Mouse (Mus musculus): ENCODE measurements around the gene Fxyd6.

Fxyd6 gene

GRCm38 (mm10) chr9:45376427-45376826, 6.4 kb downstream of the Fxyd6 start:
- DNase-seq (ENCODE audit: low read depth, low spot score), result no peak

- no peak for DNase-seq (ENCODE audit: low read depth, low spot score)
These were observed 6.9 kb downstream of the Fxyd6 start for GRCm38 (mm10) chr9:45376883-45377282.

- DNase-seq (ENCODE audit: low read depth, low spot score), result peak; percentile 22
These were observed 10.6 kb downstream of the Fxyd6 start for GRCm38 (mm10) chr9:45380411-45381251.

GRCm38 (mm10) chr9:45382336-45382735, 12.4 kb downstream of the Fxyd6 start:
- DNase-seq (ENCODE audit: low read depth, low spot score), result peak; percentile 20

- DNase-seq (ENCODE audit: low read depth, low spot score), result no peak
These were observed 12.8 kb downstream of the Fxyd6 start for GRCm38 (mm10) chr9:45382834-45383233.

GRCm38 (mm10) chr9:45383883-45384282, 13.9 kb downstream of the Fxyd6 start:
- DNase-seq (ENCODE audit: low read depth, low spot score), result no peak

- DNase-seq (ENCODE audit: low read depth, low spot score), result no peak
These were observed 16.7 kb downstream of the Fxyd6 start for GRCm38 (mm10) chr9:45386698-45387097.

- no peak for DNase-seq (ENCODE audit: low read depth, low spot score)
These were observed 18.5 kb downstream of the Fxyd6 start for GRCm38 (mm10) chr9:45388385-45388994.

- DNase-seq (ENCODE audit: low read depth, low spot score), result no peak
These were observed 19.6 kb downstream of the Fxyd6 start for GRCm38 (mm10) chr9:45389596-45389995.

GRCm38 (mm10) chr9:45391299-45391698, 21.3 kb downstream of the Fxyd6 start:
- no peak for DNase-seq (ENCODE audit: low read depth, low spot score)

- DNase-seq (ENCODE audit: low read depth, low spot score), result no peak
These were observed 25.2 kb downstream of the Fxyd6 start for GRCm38 (mm10) chr9:45395218-45395617.

- no peak for DNase-seq (ENCODE audit: low read depth, low spot score)
These were observed 25.8 kb downstream of the Fxyd6 start for GRCm38 (mm10) chr9:45395796-45396195.

- no peak for DNase-seq (ENCODE audit: low read depth, low spot score)
These were observed 28.4 kb downstream of the Fxyd6 start for GRCm38 (mm10) chr9:45398336-45398735.

GRCm38 (mm10) chr9:45399434-45399833, 29.4 kb downstream of the Fxyd6 start, which contains the start of gene Fxyd2:
TSS of gene Fxyd2 (plus strand) at chr9:45399669.
- no peak for DNase-seq (ENCODE audit: low read depth, low spot score)

GRCm38 (mm10) chr9:45401851-45402250, 31.9 kb downstream of the Fxyd6 start:
- DNase-seq (ENCODE audit: low read depth, low spot score), result no peak

GRCm38 (mm10) chr9:45402957-45403356, 33.0 kb downstream of the Fxyd6 start:
- no peak for DNase-seq (ENCODE audit: low read depth, low spot score)

GRCm38 (mm10) chr9:45405694-45406093, 35.7 kb downstream of the Fxyd6 start:
- DNase-seq (ENCODE audit: low read depth, low spot score), result no peak

- no peak for DNase-seq (ENCODE audit: low read depth, low spot score)
These were observed 36.8 kb downstream of the Fxyd6 start for GRCm38 (mm10) chr9:45406808-45407207.

- DNase-seq (ENCODE audit: low read depth, low spot score), result no peak
These were observed 38.0 kb downstream of the Fxyd6 start for GRCm38 (mm10) chr9:45407706-45408675.

GRCm38 (mm10) chr9:45410193-45410592, 40.2 kb downstream of the Fxyd6 start:
- DNase-seq (ENCODE audit: low read depth, low spot score), result no peak

GRCm38 (mm10) chr9:45410614-45411013, 40.6 kb downstream of the Fxyd6 start:
- DNase-seq (ENCODE audit: low read depth, low spot score), result no peak

- DNase-seq (ENCODE audit: low read depth, low spot score), result no peak
These were observed 41.1 kb downstream of the Fxyd6 start for GRCm38 (mm10) chr9:45411111-45411510.

All from brain, embryonic 18.5 days (tissue).